Mouse (Mus musculus): ENCODE data around the gene Gpc3. TPM values are rescaled to one million over a fixed set of nuclear protein-coding genes. Genes with fewer than 3 reads are reported as not detected.

Gene Gpc3
- polyA plus RNA-seq, 1 experiment = not detected

- TF ChIP-seq POLR2A (IDR thresholded peaks at IDR 0.05; ENCODE audit: insufficient read length, low read depth) = no peak
- no peak for TF ChIP-seq SRF (IDR thresholded peaks at IDR 0.05; ENCODE audit: control insufficient read depth, insufficient read length, low read depth)
- TF ChIP-seq CEBPB (IDR thresholded peaks at IDR 0.05; ENCODE audit: insufficient read depth, poor library complexity, severe bottlenecking) = no peak
- TF ChIP-seq USF1 (IDR thresholded peaks at IDR 0.05; ENCODE audit: low read depth) = no peak
- TF ChIP-seq MYOG (IDR thresholded peaks at IDR 0.05; ENCODE audit: control insufficient read depth in 1 of 3, insufficient read depth in 1 of 3, insufficient read length in 2 of 3, low read depth in 2 of 3) = no peak
- TF ChIP-seq TCF3 (IDR thresholded peaks at IDR 0.05; ENCODE audit: insufficient read length, low read depth) = no peak
- no peak for TF ChIP-seq TCF12 (IDR thresholded peaks at IDR 0.05; ENCODE audit: insufficient read depth, poor library complexity, severe bottlenecking)
- Histone ChIP-seq H3K27me3 (ENCODE audit: control insufficient read depth, insufficient read depth, insufficient read length) (peaks cover 4% of the 10 kb centered on the region), H3K4me2 (ENCODE audit: low read depth) (no peak overlapping the region), H3K36me3 (ENCODE audit: control insufficient read depth, insufficient read depth) (no peaks in the 10 kb centered on the region), H3K4me3 (no peak overlapping the region), H3ac (ENCODE audit: control insufficient read depth, insufficient read length) (no peak overlapping the region), H3K79me2 (ENCODE audit: control insufficient read depth, insufficient read depth) (no peaks in the 10 kb centered on the region)
These were observed 256 bp upstream of the Gpc3 start for GRCm38 (mm10) chrX:52614031-52614381.

GRCm38 (mm10) chrX:52612806-52613205 is 944 bp downstream of the Gpc3 start:
- Histone ChIP-seq H3K36me3 (ENCODE audit: control insufficient read depth, insufficient read depth) (no peaks in the 10 kb centered on the region), H3K79me2 (ENCODE audit: control insufficient read depth, insufficient read depth) (no peaks in the 10 kb centered on the region), H3ac (ENCODE audit: control insufficient read depth, insufficient read length) (no peak overlapping the region), H3K4me2 (ENCODE audit: low read depth) (no peak overlapping the region), H3K27me3 (ENCODE audit: control insufficient read depth, insufficient read depth, insufficient read length) (peaks cover 4% of the 10 kb centered on the region), H3K4me3 (no peak overlapping the region)
- TF ChIP-seq E2F4 (IDR thresholded peaks at IDR 0.05; ENCODE audit: insufficient read depth) (no peak), USF1 (IDR thresholded peaks at IDR 0.05; ENCODE audit: low read depth) (no peak), MYOG (IDR thresholded peaks at IDR 0.05; ENCODE audit: control insufficient read depth in 1 of 3, insufficient read depth in 1 of 3, insufficient read length in 2 of 3, low read depth in 2 of 3) (no peak), MYOD1 (IDR thresholded peaks at IDR 0.05; ENCODE audit: control insufficient read depth in 1 of 3, insufficient read length in 2 of 3, low read depth in 2 of 3) (no peak), POLR2A (IDR thresholded peaks at IDR 0.05; ENCODE audit: insufficient read length, low read depth) (no peak), MAX (IDR thresholded peaks at IDR 0.05; ENCODE audit: low read depth) (no peak), SRF (IDR thresholded peaks at IDR 0.05; ENCODE audit: control insufficient read depth, insufficient read length, low read depth) (no peak), CEBPB (IDR thresholded peaks at IDR 0.05; ENCODE audit: insufficient read depth, poor library complexity, severe bottlenecking) (no peak), POLR2AphosphoS2 (IDR thresholded peaks at IDR 0.05; ENCODE audit: insufficient read length, low read depth) (no peak), TCF12 (IDR thresholded peaks at IDR 0.05; ENCODE audit: insufficient read depth, poor library complexity, severe bottlenecking) (no peak)

GRCm38 (mm10) chrX:52611987-52612670 is 1.6 kb downstream of the Gpc3 start:
- Histone ChIP-seq H3K27me3 (ENCODE audit: control insufficient read depth, insufficient read depth, insufficient read length) (peaks cover 4% of the 10 kb centered on the region), H3K4me2 (ENCODE audit: low read depth) (no peak overlapping the region), H3K36me3 (ENCODE audit: control insufficient read depth, insufficient read depth) (no peaks in the 10 kb centered on the region), H3K79me2 (ENCODE audit: control insufficient read depth, insufficient read depth) (no peaks in the 10 kb centered on the region), H3K4me3 (no peak overlapping the region), H3ac (ENCODE audit: control insufficient read depth, insufficient read length) (no peak overlapping the region)
- TF ChIP-seq E2F4 (IDR thresholded peaks at IDR 0.05; ENCODE audit: insufficient read depth) = no peak
- no peak for TF ChIP-seq POLR2AphosphoS2 (IDR thresholded peaks at IDR 0.05; ENCODE audit: insufficient read length, low read depth)
- TF ChIP-seq TCF12 (IDR thresholded peaks at IDR 0.05; ENCODE audit: insufficient read depth, poor library complexity, severe bottlenecking) = no peak
- TF ChIP-seq REST (IDR thresholded peaks at IDR 0.05; ENCODE audit: insufficient read depth, insufficient read length) = no peak
- no peak for TF ChIP-seq CEBPB (IDR thresholded peaks at IDR 0.05; ENCODE audit: insufficient read depth, poor library complexity, severe bottlenecking)
- TF ChIP-seq MYOG (IDR thresholded peaks at IDR 0.05; ENCODE audit: control insufficient read depth in 1 of 3, insufficient read depth in 1 of 3, insufficient read length in 2 of 3, low read depth in 2 of 3) = no peak
- TF ChIP-seq TCF3 (IDR thresholded peaks at IDR 0.05; ENCODE audit: insufficient read length, low read depth) = no peak

GRCm38 (mm10) chrX:52611541-52611940 is 2.2 kb downstream of the Gpc3 start:
- Histone ChIP-seq H3K27me3 (ENCODE audit: control insufficient read depth, insufficient read depth, insufficient read length) (peaks cover 4% of the 10 kb centered on the region), H3K4me2 (ENCODE audit: low read depth) (no peak overlapping the region), H3K4me3 (no peak overlapping the region), H3ac (ENCODE audit: control insufficient read depth, insufficient read length) (no peak overlapping the region), H3K36me3 (ENCODE audit: control insufficient read depth, insufficient read depth) (no peaks in the 10 kb centered on the region), H3K79me2 (ENCODE audit: control insufficient read depth, insufficient read depth) (no peaks in the 10 kb centered on the region)
- TF ChIP-seq POLR2A (IDR thresholded peaks at IDR 0.05; ENCODE audit: insufficient read length, low read depth) = no peak
- no peak for TF ChIP-seq MYOD1 (IDR thresholded peaks at IDR 0.05; ENCODE audit: control insufficient read depth in 1 of 3, insufficient read length in 2 of 3, low read depth in 2 of 3)
- TF ChIP-seq E2F4 (IDR thresholded peaks at IDR 0.05; ENCODE audit: insufficient read depth) = no peak
- no peak for TF ChIP-seq MAX (IDR thresholded peaks at IDR 0.05; ENCODE audit: low read depth)
- no peak for TF ChIP-seq TCF12 (IDR thresholded peaks at IDR 0.05; ENCODE audit: insufficient read depth, poor library complexity, severe bottlenecking)
- no peak for TF ChIP-seq USF1 (IDR thresholded peaks at IDR 0.05; ENCODE audit: low read depth)
- no peak for TF ChIP-seq SRF (IDR thresholded peaks at IDR 0.05; ENCODE audit: control insufficient read depth, insufficient read length, low read depth)
- no peak for TF ChIP-seq MYOG (IDR thresholded peaks at IDR 0.05; ENCODE audit: control insufficient read depth in 1 of 3, insufficient read depth in 1 of 3, insufficient read length in 2 of 3, low read depth in 2 of 3)
- TF ChIP-seq TCF3 (IDR thresholded peaks at IDR 0.05; ENCODE audit: insufficient read length, low read depth) = no peak
- TF ChIP-seq REST (IDR thresholded peaks at IDR 0.05; ENCODE audit: insufficient read depth, insufficient read length) = no peak
- TF ChIP-seq POLR2AphosphoS2 (IDR thresholded peaks at IDR 0.05; ENCODE audit: insufficient read length, low read depth) = no peak
- TF ChIP-seq CEBPB (IDR thresholded peaks at IDR 0.05; ENCODE audit: insufficient read depth, poor library complexity, severe bottlenecking) = no peak

- TF ChIP-seq MYOG (IDR thresholded peaks at IDR 0.05; ENCODE audit: control insufficient read depth in 1 of 3, insufficient read depth in 1 of 3, insufficient read length in 2 of 3, low read depth in 2 of 3) (no peak), SRF (IDR thresholded peaks at IDR 0.05; ENCODE audit: control insufficient read depth, insufficient read length, low read depth) (no peak), CEBPB (IDR thresholded peaks at IDR 0.05; ENCODE audit: insufficient read depth, poor library complexity, severe bottlenecking) (no peak), E2F4 (IDR thresholded peaks at IDR 0.05; ENCODE audit: insufficient read depth) (no peak), POLR2A (IDR thresholded peaks at IDR 0.05; ENCODE audit: insufficient read length, low read depth) (no peak)
- H3K27me3 ChIP-seq (ENCODE audit: control insufficient read depth, insufficient read depth, insufficient read length) = no peaks in the 10 kb centered on the region
- H3K36me3 ChIP-seq (ENCODE audit: control insufficient read depth, insufficient read depth) = no peaks in the 10 kb centered on the region
- H3K79me2 ChIP-seq (ENCODE audit: control insufficient read depth, insufficient read depth) = no peaks in the 10 kb centered on the region
- no peak overlapping the region for H3K4me3 ChIP-seq
- H3ac ChIP-seq (ENCODE audit: control insufficient read depth, insufficient read length) = no peak overlapping the region
- no peak overlapping the region for H3K4me2 ChIP-seq (ENCODE audit: low read depth)
These were observed 10.6 kb downstream of the Gpc3 start for GRCm38 (mm10) chrX:52603143-52603542.
